Mouse (Mus musculus): ENCODE measurements around the gene Hmgb1. TPM values are rescaled to one million over a fixed set of nuclear protein-coding genes. Genes with fewer than 3 reads are reported as not detected.

Hmgb1 gene
- polyA plus RNA-seq, 1 experiment: 30.2 TPM

DNA sequence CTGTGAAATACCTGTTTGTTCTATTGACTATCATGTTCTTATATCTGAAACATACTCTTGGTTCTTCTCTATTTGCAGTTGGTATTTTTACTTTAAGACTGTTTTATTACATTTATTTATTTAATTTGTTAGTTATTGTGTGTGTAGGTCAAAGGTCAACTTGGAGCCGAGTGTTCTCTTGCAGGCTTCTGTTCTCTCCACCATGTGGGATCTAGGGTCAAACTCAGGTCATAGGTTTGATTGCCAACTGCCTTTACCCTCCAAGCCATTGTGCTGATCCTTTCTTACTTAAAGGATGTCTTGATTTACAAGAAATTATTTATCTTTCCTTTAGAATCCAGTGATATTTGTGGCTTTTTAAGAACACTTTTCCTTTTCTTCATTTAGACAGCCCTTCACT, 12.3 kb upstream of the Hmgb1 start:
- DNase-seq (ENCODE audit: low read depth, low spot score): no peak
- 3% methylated on average over 1 of the region's 1 CpGs for WGBS

DNA sequence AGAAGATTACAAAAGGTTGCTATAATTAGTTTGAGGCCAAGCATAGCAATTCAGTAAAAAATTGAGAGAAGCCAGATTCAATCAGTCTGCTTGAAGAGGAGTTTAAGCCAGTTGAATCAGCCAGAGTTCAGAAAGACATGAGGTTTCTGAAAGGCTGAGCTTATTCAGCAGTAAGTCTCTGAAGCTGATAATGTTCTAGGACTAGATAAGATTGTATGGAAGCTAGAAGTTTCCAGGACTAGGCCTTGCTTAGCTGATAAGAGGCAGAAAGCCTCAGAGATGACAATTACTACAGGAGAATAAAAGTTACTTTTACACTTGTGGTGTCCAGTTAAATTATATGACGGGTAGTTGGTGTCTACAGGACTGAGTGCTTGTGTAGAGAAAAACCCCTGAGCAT, 5.9 kb upstream of the Hmgb1 start:
- no peak for DNase-seq (ENCODE audit: low read depth, low spot score)
- 85% methylated on average over 1 of the region's 1 CpGs for WGBS

DNA sequence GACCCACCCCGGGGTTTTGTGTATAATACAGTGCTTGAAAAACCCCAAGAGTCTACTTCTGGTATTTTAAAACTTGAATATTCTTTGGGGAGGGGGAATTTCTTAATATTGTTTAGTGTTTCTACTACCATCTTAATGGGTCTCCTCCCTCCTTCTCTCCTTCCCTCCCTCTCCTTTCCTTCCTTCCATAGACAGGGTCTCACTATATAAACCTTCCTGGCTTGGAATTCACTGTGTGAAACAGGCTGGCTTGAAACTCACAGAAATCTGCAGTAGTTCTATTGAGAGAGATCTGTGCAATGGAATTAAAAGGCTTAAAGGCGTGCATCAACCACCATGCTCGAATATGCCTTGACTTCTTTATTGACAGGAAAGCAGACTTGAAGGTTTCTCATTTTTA, 1.5 kb upstream of the Hmgb1 start:
- 53% methylated on average over 3 of the region's 3 CpGs for WGBS
- no peak for DNase-seq (ENCODE audit: low read depth, low spot score)

DNA sequence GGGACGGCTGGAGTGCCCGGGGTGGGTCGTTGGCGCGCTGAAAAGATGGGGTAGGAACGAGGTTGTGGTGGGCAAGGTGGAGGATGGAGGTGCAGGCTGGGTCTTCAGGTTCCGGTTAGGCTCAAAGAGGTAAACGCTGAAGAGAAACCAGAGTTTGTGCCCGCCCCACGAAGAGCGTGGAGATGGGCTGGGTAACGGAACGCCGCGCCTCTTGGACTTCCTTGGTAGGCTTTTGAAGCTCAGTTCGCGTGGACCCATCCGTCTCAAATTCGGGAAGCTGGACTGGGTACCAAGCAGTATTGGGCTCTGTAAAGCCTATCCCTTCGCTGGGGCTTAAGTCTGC, 526 bp upstream of the Hmgb1 start:
- no peak for DNase-seq (ENCODE audit: low read depth, low spot score)
- under 1% methylated on average over 20 of the region's 20 CpGs for WGBS

DNA sequence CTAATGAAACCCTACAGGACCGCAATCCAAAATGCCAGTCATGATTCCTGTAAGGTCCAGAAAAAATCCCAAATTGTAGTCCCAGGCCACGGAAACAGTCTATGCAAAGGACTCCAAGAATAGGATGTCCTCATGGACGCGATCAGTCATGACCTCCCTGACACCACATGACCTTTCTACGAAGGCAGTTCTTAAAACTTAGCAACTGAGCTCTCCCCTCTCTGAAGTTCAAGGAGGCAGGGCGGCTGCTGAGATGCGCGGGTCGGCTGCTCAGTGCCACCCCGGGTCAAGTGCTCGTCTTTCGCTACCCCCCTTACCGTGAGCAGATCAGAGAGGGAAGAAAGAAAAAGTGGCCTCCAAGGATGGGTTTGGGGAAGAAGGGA, 577 bp downstream of the Hmgb1 start:
- WGBS: under 1% methylated on average over 13 of the region's 13 CpGs
- DNase-seq (ENCODE audit: low read depth, low spot score): peak; percentile 29

DNA sequence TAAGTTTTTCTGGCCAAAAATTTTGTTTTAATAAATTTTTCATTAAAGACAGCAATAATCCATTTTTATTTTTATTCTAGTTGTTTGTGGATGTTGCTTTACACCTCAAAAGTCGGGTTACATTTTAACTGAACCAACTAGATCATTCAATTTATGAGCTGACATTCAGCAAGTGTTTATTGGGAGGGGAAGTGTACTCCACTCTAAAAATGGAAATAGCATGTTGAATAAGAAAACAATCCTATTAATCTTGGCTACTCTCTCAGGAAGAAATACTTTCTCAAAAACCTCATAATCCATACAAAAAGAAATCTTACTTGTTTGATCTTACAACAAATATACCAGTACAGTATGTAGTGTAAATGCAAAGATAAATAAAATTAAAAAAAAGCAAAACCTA, 1.2 kb downstream of the Hmgb1 start:
- DNase-seq (ENCODE audit: low read depth, low spot score): no peak
- 1% methylated on average over 1 of the region's 1 CpGs for WGBS

DNA sequence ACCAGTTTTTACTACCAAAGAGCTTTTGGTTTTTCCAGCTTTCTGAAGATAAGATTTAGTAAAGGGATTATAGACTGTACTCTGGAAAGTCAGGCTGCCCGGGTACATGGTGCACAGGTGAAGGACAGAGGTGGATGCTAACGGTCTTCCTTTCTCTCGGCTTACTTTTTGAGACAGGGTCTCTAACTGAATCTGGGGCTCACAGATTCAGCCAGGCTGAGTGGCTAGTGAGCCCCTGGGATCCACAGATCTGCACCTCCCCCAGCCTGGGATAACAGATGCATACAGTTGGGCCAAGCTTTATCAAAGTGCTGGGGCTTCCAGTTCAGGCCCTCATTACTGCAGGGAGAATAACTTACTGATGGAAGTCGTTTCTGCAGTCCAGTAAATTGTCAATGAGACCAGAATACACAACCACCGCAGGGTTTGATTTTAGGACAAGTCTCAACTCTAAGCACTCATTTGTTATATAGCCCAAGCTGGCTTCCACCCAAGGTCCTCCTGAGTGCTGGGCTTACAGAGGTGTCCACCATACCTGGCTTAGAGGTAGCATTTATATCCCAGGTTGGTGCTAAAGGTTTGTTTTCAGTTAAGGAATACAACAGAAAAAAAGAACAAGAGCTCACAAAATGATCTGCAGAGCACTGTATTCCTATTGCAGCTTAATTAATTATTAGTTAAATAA, 2.0 kb downstream of the Hmgb1 start:
- 82% methylated on average over 5 of the region's 5 CpGs for WGBS
- DNase-seq (ENCODE audit: low read depth, low spot score): no peak

DNA sequence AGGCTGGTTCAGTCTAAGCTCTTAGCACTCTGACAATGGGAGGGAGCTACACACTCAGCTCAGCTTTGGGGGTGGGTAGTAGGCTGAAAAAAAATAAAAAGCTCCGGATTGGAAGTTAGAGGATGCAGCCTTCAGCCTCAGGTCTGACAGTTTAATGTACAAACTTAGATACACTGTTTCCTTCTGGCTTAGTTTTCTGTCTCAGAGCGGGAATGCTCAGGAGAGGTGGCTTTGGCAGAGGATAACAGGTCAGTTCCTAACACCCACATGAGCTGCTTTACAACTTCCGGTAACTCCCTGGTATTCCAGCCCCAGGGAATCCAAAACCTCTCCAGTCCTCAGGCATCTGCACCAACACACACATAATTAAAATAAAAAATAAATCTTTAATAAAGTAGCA, 4.5 kb downstream of the Hmgb1 start:
- 84% methylated on average over 3 of the region's 3 CpGs for WGBS
- DNase-seq (ENCODE audit: low read depth, low spot score): no peak

DNA sequence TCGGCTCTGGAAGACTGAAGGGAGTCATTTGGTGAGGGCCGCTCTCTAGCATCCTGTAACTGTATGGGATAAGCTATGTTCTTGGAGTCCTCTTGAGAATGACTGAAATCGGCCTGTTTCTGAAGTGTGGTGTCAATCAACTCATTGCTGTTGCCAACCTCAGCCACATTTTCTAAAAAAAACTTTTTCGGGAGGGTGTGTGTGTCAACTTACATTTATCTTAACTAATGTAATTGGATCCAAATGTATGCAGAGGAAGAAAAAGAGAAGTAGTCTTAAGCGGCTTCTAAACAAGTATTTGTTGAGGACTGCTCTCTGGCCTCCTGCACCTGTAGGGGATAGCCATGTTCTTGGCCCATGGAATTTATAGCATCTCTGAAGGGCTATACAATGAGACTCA, 6.2 kb downstream of the Hmgb1 start:
- DNase-seq (ENCODE audit: low read depth, low spot score): no peak
- WGBS: 93% methylated on average over 5 of the region's 5 CpGs

DNA sequence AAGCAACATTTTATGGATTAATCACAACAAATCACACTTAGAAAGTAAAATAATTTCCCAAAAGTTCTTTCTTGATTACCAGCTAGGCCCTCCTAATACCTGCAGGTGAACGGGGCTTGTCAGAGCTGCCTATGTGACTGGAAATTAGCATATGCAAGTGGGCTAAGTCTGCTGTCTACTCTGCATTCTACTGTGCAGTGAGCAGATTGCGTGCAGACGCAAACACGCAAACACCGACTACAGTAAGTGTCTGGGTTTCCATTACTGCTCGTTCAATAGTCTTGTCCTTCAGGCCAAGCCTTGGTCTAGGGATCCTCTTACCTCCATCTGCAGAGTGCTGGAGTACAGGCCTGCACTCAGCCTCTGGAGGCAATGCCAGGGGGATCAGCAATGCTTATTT, 8.6 kb downstream of the Hmgb1 start:
- no peak for DNase-seq (ENCODE audit: low read depth, low spot score)
- WGBS: 93% methylated on average over 6 of the region's 6 CpGs

DNA sequence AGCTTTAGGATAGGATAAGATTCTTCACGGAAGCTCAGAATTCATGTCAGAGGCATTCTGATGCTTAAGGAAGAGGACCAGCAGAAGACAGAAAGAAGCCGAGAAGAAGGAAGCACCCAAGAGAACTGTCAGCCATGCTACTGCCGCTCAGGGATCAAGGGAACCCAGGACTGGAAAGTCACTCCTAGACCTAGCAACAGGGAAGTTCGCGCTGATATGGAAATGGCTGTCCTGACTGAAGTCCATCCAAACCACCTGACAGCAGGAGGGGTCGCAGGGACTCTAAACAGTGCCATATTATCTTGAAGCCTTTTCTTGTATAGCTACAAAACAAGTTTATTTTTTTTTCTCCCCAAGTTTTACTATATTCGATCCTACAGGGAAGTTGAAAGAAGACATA, 9.8 kb downstream of the Hmgb1 start:
- DNase-seq (ENCODE audit: low read depth, low spot score): no peak
- WGBS: 82% methylated on average over 7 of the region's 7 CpGs

DNA sequence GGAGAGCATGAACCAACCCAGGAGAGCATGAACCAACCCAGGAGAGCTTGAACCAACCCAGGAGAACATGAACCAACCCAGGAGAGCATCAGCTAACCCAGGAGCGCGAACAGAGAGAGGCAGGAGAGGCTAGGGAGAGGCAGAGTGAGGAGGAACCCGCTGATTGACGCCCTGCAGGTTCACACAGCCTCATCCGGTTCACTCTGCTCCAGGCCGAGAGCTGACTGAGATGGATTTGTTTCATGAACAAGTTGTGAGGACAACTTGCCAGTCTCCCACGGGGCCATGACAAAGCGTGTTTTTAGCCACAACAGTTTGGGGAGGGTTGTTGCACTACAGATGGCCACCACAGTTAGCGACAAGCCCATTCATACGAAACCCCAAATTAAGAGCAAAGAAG, 12.0 kb downstream of the Hmgb1 start:
- DNase-seq (ENCODE audit: low read depth, low spot score): no peak
- WGBS: 86% methylated on average over 10 of the region's 10 CpGs

DNA sequence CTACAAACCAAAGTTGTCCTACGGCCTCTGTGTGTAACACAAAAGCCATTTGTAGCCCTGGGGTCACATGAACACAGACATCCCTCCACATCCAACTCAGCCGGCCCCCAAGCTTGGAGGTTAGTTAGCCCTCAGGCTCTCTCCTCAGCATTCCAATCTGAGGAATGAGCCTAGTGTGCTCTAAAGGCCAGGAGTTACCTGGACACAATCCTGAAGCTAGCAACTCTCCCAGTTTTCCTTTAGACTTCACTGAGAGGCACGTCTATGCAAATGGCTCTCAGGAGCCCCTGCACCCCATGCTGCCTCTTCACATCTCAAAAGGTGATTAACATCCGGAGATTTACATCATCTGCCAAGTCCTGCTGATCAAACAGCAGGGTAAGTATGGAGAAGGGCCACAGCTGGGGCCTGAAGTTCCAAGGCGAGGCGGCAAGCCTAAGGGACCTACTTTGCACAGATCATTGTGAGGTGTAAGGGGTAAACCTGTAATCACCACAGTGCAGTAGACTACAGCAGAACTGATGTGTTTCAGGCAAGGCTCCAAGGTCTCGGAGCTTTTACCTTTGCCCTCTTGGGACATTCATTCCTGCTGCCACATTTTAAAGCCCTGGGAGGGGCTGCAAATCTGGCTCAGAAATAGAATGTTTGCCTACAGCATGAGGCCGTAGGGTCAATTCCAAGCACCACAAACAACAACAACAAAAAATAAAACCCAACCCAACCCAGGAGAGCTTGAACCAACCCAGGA, 13.3 kb downstream of the Hmgb1 start:
- 63% methylated on average over 8 of the region's 8 CpGs for WGBS
- DNase-seq (ENCODE audit: low read depth, low spot score): no peak

DNA sequence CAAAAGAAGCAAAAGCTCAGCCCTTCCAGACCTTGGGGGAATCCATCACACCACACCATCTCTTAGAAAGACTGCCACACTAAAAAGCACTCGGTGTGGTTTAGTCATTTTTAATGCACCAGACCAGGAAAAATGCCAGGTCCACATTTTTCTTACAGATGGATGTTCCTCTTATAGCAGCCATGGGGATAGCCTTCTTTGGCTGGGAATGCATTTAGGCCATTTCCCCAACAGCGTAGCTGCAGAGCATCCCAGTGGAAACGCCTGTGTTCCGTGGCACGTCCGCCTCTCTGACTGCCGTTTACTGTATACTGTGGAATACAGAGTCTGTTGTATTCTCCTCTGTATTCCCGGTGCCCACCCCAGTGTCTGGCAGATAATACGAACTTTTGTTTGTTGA, 15.5 kb downstream of the Hmgb1 start:
- no peak for DNase-seq (ENCODE audit: low read depth, low spot score)
- WGBS: 78% methylated on average over 9 of the region's 9 CpGs

DNA sequence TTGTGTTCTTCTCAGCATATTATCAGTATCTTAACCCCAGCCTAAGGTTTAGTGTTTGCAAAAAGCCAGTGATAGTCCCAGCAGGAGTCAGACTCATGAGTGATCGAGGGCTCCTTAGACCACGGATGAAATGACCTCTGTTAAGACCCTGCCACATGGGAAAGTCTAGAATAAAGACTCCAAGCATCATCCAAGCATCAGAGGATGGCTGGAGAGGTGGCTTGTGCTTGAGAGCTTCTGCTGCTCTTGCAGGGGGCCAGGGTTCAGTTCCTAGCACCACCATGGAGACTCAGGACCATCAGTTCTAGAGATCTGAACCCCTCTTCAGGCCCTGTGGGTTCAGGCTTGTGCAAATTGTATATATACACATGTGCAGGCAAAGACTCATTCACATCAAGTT, 16.2 kb downstream of the Hmgb1 start:
- WGBS: 86% methylated on average over 2 of the region's 2 CpGs
- DNase-seq (ENCODE audit: low read depth, low spot score): no peak

DNA sequence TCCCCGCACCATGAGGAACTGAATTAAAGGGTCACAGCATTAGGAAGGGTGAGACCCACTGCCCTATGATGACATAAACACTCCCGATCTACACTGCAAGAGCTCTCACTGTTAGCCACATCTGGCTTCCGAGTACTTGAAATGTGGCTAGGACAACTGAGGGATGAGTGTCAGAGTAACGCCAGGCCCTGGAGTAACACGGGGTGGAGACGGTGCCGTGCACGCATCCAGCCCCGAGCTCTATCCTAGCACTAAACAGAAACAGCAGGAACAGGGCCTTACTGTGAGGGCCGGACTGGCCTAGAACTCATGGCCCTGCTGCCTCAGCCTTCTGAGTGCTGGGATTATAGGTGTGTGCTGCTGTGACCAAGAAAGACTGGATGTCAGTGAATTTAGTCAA, 18.3 kb downstream of the Hmgb1 start:
- no peak for DNase-seq (ENCODE audit: low read depth, low spot score)
- WGBS: 95% methylated on average over 10 of the region's 10 CpGs

DNA sequence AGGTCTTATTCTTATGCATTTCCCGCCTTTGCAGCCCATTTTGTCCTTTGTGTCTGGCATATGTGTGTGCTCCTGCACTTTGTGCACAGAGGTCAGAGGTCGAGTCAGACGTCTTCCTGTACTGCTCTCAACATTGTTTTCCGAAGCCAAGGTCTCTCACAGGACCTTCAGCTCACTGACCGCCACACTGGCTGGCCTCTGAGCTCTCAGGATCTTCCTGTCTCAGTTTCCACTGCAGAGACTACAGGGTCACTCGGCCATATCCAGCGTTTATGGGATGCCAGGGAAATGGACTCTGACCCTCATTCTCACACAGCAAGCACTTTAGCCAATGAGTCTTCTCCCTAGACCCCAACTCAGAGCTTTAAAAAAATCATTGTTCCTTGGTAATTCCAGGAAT, 19.4 kb downstream of the Hmgb1 start:
- DNase-seq (ENCODE audit: low read depth, low spot score): no peak
- WGBS: 49% methylated on average over 7 of the region's 7 CpGs

DNA sequence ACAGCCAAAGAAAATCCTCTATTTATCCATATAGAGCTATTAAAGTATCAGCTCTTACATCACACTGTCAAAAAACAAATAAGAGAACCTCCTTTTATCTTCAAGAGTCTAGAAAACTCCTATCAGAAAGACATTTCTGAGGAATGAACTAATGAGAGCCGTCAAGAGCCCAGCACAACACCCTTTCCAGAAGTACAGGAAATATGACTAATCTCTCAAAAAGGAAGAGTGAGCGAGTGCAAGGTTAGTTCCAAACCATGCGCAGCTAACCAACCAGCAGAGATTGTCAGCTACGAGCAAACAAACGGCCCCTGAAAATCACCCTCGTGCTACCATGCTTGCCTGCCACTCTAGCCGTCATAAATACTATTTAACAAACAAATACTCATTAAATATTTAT, 21.4 kb downstream of the Hmgb1 start:
- DNase-seq (ENCODE audit: low read depth, low spot score): no peak

DNA sequence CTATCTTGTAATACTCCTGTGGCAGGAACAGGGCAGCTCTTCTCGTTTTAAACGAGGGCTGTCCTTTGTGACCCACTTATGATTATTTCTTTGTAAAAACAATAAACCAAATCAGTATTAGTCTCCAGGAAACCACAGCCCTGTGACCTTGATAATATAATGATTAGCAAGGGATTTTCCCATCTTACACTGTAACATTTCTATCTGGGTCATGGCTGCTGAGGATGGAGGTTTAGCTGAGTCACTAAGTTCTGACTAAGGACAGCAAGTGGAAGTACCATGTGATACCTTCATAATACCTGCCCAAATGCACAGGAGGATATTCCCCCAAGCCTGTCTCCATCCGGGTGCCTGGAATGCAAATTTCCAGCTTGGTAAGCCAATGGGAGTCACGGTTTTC, 23.8 kb downstream of the Hmgb1 start:
- 61% methylated on average over 4 of the region's 4 CpGs for WGBS
- no peak for DNase-seq (ENCODE audit: low read depth, low spot score)

More for the DNA sequence above, 21.4 kb downstream of the Hmgb1 start:
- 50% methylated on average over 7 of the region's 7 CpGs for WGBS

DNA sequence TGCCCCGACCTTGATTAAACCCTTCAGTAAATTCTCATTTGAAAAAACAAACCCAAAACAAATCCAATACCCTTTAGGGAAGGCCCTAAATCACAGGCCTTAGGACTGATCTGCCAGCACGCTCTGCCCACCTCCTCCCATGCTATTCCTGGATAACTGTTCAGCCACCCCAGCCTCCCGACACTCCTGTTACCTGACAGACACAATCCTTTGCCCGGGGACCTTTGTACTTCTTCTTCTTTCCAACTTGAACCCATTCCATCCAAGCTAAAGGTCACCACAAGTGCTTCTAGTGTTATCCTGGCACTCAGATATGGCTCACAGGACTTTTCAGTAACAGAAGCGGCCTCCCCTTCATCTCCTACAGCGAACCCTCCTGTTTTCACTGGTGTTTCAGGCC, 25.3 kb downstream of the Hmgb1 start:
- no peak for DNase-seq (ENCODE audit: low read depth, low spot score)

DNA sequence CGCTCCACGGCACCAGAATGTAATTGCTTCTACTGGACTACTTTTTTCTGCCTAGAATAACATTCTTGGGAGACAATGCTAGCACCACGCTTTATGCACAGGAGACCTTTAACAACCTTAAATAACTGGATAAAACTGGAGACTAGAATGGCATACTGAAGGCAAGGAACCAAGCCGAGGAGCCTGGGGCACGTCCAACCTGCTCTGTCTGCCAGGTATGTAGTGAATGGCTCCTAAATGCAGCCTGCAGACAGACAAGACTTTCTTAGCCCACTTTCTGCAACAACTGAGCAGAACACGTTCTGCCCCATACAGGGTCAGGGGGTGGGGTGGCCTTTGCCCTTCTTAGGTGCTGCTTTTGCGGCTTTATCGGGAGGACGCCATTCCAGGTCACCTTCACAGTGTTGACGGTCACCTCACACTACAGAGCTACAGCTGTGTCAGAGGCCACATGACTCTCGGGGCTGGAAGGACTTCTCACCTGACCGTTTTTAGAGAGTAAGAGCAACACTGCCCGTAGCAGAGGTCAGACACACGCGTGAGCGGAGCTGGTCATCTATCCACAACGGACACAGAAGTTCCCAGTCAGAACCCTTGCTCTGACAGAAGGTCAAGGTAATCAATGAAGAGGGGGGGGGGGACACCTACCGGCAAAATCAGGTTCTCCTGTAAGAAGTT, 27.3 kb downstream of the Hmgb1 start:
- WGBS: 85% methylated on average over 18 of the region's 18 CpGs
- DNase-seq (ENCODE audit: low read depth, low spot score): no peak

More for the DNA sequence above, 25.3 kb downstream of the Hmgb1 start:
- 85% methylated on average over 6 of the region's 6 CpGs for WGBS
